Mouse (Mus musculus) CH12.LX (cell line): ENCODE data around the gene Smarcal1. TPM values are rescaled to one million over a fixed set of nuclear protein-coding genes. Genes with fewer than 3 reads are reported as not detected.

ENCODE experiments used
- DNase-seq: peaks from one replicate; pipeline ENCODE4 v3.0.0-alpha.2; 2013; ENCODE audit errors: extremely low read depth
- H3K27ac ChIP-seq: 2 replicates; pipeline ENCODE4 v1.5.1; 2012; ENCODE audit warnings: low read depth, mild to moderate bottlenecking, control low read depth, moderate library complexity; ENCODE audit not compliant: insufficient read depth
- H3K27me3 ChIP-seq: replicated peaks from 2 replicates; pipeline ENCODE3; 2012; ENCODE audit warnings: inconsistent platforms
- H3K36me3 ChIP-seq, 2 experiments: replicated peaks in 1 of 2; 2 replicates each; pipeline versions ENCODE3 to v1.6.1; 2012; ENCODE audit warnings: inconsistent platforms in 1 of 2, low read length in 1 of 2, mild to moderate bottlenecking in 1 of 2, mixed read lengths in 1 of 2, moderate library complexity in 1 of 2; ENCODE audit not compliant: control insufficient read depth in 1 of 2, insufficient read depth in 1 of 2
- H3K4me1 ChIP-seq, 2 experiments: 2 replicates each; pipeline ENCODE4 v1.6.1; 2012; ENCODE audit warnings: inconsistent platforms in 1 of 2, moderate library complexity in 1 of 2; ENCODE audit not compliant: insufficient read depth in 2 of 2, control insufficient read depth in 1 of 2
- H3K4me2 ChIP-seq: 2 replicates; pipeline ENCODE4 v1.6.1; 2012; ENCODE audit warnings: low read depth, mild to moderate bottlenecking, control low read depth; ENCODE audit not compliant: poor library complexity, insufficient read depth, severe bottlenecking
- H3K4me3 ChIP-seq, 3 experiments: fragments of 150-350 bp in 1 of 3; sonication (generic) in 1 of 3; replicated peaks in 1 of 3; 2 replicates each; pipeline versions ENCODE3 to v1.5.1; 2011 to 2012; ENCODE audit warnings: low read depth in 2 of 3, low read length in 2 of 3, mild to moderate bottlenecking in 2 of 3, moderate library complexity in 2 of 3, control low read depth in 1 of 3, improper control_type of control experiment in 1 of 3, inconsistent platforms in 1 of 3, mixed read lengths in 1 of 3; ENCODE audit not compliant: poor library complexity in 1 of 3
- H3K79me2 ChIP-seq: replicated peaks from 2 replicates; pipeline ENCODE4 v1.6.1; 2012; ENCODE audit warnings: mild to moderate bottlenecking, moderate library complexity; ENCODE audit not compliant: control insufficient read depth, poor library complexity, insufficient read depth, severe bottlenecking; ENCODE audit errors: extremely low read depth
- H3K9ac ChIP-seq: 2 replicates; pipeline ENCODE4 v1.6.1; 2012; ENCODE audit warnings: low read depth, mild to moderate bottlenecking, control low read depth, moderate library complexity; ENCODE audit not compliant: insufficient read depth
- H3K9me3 ChIP-seq: replicated peaks from 2 replicates; pipeline ENCODE3; 2012; ENCODE audit warnings: low read length, inconsistent platforms, mixed read lengths
- CTCF ChIP-seq, 2 experiments: IDR thresholded peaks in 1 of 2; conservative IDR thresholded peaks in 1 of 2; 2 replicates each; pipeline ENCODE4 v1.5.1; 2011 to 2012; ENCODE audit warnings: low read depth in 2 of 2, low read length in 2 of 2, improper control_type of control experiment in 1 of 2, inconsistent platforms in 1 of 2, mild to moderate bottlenecking in 1 of 2, moderate library complexity in 1 of 2
- E2F4 ChIP-seq: IDR thresholded peaks from 2 replicates; pipeline ENCODE4 v1.6.1; 2011; ENCODE audit warnings: low read depth, low read length, improper control_type of control experiment; ENCODE audit not compliant: insufficient replicate concordance
- GABPA ChIP-seq: IDR thresholded peaks from 2 replicates; pipeline ENCODE4 v1.6.1; 2012; ENCODE audit warnings: low read depth, low read length, improper control_type of control experiment, inconsistent platforms; ENCODE audit not compliant: insufficient replicate concordance
- KAT2A ChIP-seq: IDR thresholded peaks from 2 replicates; pipeline ENCODE4 v1.6.1; 2012; ENCODE audit warnings: low read length, improper control_type of control experiment, inconsistent platforms; ENCODE audit not compliant: insufficient replicate concordance
- MAFK ChIP-seq: IDR thresholded peaks from 2 replicates; pipeline ENCODE4 v1.6.1; 2011; ENCODE audit warnings: low read length, improper control_type of control experiment; ENCODE audit not compliant: insufficient replicate concordance
- MYC ChIP-seq: IDR thresholded peaks from 2 replicates; pipeline ENCODE4 v1.6.1; 2011; ENCODE audit warnings: low read depth, mild to moderate bottlenecking, improper control_type of control experiment, low read length
- NELFE ChIP-seq: IDR thresholded peaks from 2 replicates; pipeline ENCODE4 v1.6.1; 2011; ENCODE audit warnings: low read depth, low read length, improper control_type of control experiment
- NRF1 ChIP-seq: IDR thresholded peaks from 2 replicates; pipeline ENCODE4 v1.6.1; 2014; ENCODE audit warnings: low read depth, mild to moderate bottlenecking, inconsistent platforms, low read length, improper control_type of control experiment, moderate library complexity
- RCOR1 ChIP-seq: conservative IDR thresholded peaks from 2 replicates; pipeline ENCODE4 v1.6.1; 2012; ENCODE audit warnings: low read depth, mild to moderate bottlenecking, inconsistent platforms, low read length, improper control_type of control experiment
- SIN3A ChIP-seq: IDR thresholded peaks from 2 replicates; pipeline ENCODE4 v1.6.1; 2012; ENCODE audit warnings: low read length, improper control_type of control experiment, inconsistent platforms
- UBTF ChIP-seq: IDR thresholded peaks from 2 replicates; pipeline ENCODE4 v1.6.1; 2012; ENCODE audit warnings: low read depth, mild to moderate bottlenecking, inconsistent platforms, low read length, improper control_type of control experiment, moderate library complexity
- USF2 ChIP-seq: conservative IDR thresholded peaks from 2 replicates; pipeline ENCODE4 v1.6.1; 2011; ENCODE audit warnings: low read depth, low read length, improper control_type of control experiment
- ZC3H11A ChIP-seq: IDR thresholded peaks from 2 replicates; pipeline ENCODE4 v1.6.1; 2012; ENCODE audit warnings: low read depth, mild to moderate bottlenecking, inconsistent platforms, low read length, improper control_type of control experiment
- ZMIZ1 ChIP-seq: IDR thresholded peaks from 2 replicates; pipeline ENCODE4 v1.6.1; 2012; ENCODE audit warnings: low read depth, mild to moderate bottlenecking, inconsistent platforms, low read length, improper control_type of control experiment
- ZNF384 ChIP-seq: IDR thresholded peaks from 2 replicates; pipeline ENCODE4 v1.6.1; 2012; ENCODE audit warnings: low read depth, low read length, improper control_type of control experiment, inconsistent platforms
- dilution Hi-C: fragments of 300-500 bp; cut with MboI; formaldehyde crosslinking; loops from 2 replicates; pipeline ENCODE4 v1.14.3; 2020; ENCODE audit warnings: low sequenced_read_pairs; ENCODE audit not compliant: extremely low pct_unique_long_range_greater_than_20kb, extremely low pct_ligation_motif_present
- in situ Hi-C: fragments of 300-500 bp; cut with MboI; formaldehyde crosslinking; loops from 3 replicates; pipeline ENCODE4 v1.14.3; 2019; ENCODE audit warnings: low sequenced_read_pairs, low pct_ligation_motif_present, low pct_unique_long_range_greater_than_20kb, mixed read lengths
- polyA plus RNA-seq: library from polyadenylated mRNA; unstranded; fragments of >175 nt; gene quantifications from 2 replicates; pipeline ENCODE4 v1.2.1, GENCODE M21; 2012; ENCODE audit warnings: low read depth; ENCODE audit not compliant: insufficient read length
- total RNA-seq, 2 experiments: library from RNA; depleted of rRNA; stranded (reverse); fragments of 300-350 nt in 1 of 2; fragments of >200 nt in 1 of 2; gene quantifications; 2 replicates each; pipeline ENCODE4 v1.2.3; 2012 to 2014

Gene Smarcal1
- total and polyA plus RNA-seq, 3 experiments, result 25.2 to 54.2 (median 34.9) TPM

DNA sequence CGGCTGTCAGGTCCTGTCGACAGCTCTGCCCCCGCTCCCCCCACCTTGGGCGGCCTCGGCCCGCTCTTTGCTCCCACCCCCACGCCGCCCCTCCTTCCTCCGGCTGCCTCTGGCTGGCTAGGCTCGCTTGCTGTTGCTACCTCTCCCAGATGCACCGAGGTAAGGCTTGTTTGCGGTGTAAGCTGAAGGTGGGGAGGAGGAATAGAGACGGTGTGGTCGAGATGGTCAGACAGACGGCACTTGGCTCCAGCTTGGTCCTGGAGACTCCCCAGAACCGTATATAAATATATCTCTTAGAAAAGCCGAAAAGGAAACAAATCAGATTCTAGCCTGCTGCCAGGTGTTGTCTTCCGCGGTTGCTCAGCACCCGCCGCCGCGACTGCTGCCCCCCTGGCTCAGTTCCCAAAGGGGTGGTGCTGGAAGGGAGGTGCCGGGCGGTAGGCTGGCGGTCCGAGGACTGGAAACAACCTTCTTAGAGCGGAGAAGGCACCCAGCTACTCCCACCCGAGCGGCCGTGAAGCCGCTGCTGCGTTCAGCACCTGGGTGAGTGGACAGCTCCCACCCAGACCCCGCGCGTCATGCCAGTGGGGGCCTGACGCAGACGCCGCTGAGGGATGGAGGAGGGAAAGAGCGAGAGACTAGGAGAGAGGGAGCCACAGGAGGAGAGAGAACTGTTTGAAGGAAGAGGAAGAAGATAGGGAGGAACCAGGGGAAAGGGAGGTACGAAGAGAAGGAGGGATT, 46.3 kb upstream of the Smarcal1 start, which contains the start of gene March4:
March4 (minus strand) TSS at position 320 of the 741 bp plus-strand sequence.
- Histone ChIP-seq H3K4me3 (no peak within 1 kb of the TSS), H3K27ac (no peak within 1 kb of the TSS), H3K36me3 (no peaks in the 10 kb centered on the region), H3K4me2 (no peak within 1 kb of the TSS), H3K27me3 (peaks cover 2% of the 10 kb centered on the region)
- dilution Hi-C loops, result no loop called here
- no peak for TF ChIP-seq MYC
- no peak for TF ChIP-seq GABPA
- TF ChIP-seq, all 38 proteins: peak for 0
- Histone ChIP-seq H3K9me3 (no peaks in the 10 kb centered on the region), H3K79me2 (no peaks in the 10 kb centered on the region), H3K4me1 (no peaks in the 10 kb centered on the region), H3K9ac (no peak within 1 kb of the TSS)
- no peak for DNase-seq
- in situ Hi-C loops, result no loop called here

- DNase-seq, result no peak
- in situ Hi-C loops (no loop called here), dilution Hi-C loops (no loop called here)
- H3K9ac ChIP-seq, result no peak overlapping the region
- H3K4me2 ChIP-seq, result 0 out of 2 replicates have a peak overlapping the region, but pooled peaks have one; percentile 15
- no peaks in the 10 kb centered on the region for H3K36me3 ChIP-seq
- H3K27me3 ChIP-seq, result peaks cover 2% of the 10 kb centered on the region
- TF ChIP-seq NELFE (no peak), GABPA (no peak), ZNF384 (no peak), CTCF (conservative IDR thresholded peaks at IDR 0.05 in 1 of 2, IDR thresholded peaks at IDR 0.05 in 1 of 2; ENCODE audit: low read depth in 2 of 2, low read length in 2 of 2) (no peak), ZC3H11A (no peak), RCOR1 (no peak), KAT2A (no peak), UBTF (no peak)
- TF ChIP-seq, all 38 proteins: peak for 0
- no peak overlapping the region for H3K27ac ChIP-seq
- no peaks in the 10 kb centered on the region for H3K4me1 ChIP-seq
- H3K9me3 ChIP-seq, result no peaks in the 10 kb centered on the region
- no peaks in the 10 kb centered on the region for H3K79me2 ChIP-seq
- no peak overlapping the region for H3K4me3 ChIP-seq
Observed at GRCm38 (mm10) chr1:72538266-72538665, 44.8 kb upstream of the Smarcal1 start.

DNA sequence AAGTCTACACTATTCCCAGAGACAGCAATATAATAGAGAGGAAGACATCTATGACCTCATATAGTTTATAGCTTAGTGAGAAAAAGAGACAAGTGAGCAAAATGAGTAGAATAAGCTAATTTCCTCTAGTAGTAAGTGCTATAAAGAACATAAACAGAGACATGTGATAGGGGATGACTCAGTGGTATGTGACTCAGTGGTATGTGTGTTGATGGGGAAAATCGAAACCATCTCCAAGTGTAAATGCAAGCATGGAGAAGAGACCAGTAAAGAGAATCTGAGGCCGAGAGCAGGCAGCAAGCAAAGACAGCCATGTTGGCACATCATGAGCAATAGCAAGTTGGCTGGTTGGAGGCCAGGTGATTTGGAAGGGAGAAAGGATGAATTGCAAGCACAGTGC, 32.7 kb upstream of the Smarcal1 start:
- dilution Hi-C loops, result no loop called here
- TF ChIP-seq SIN3A, result no peak
- TF ChIP-seq UBTF, result no peak
- TF ChIP-seq E2F4, result no peak
- TF ChIP-seq USF2, result no peak
- TF ChIP-seq ZMIZ1, result no peak
- no peak for TF ChIP-seq MAFK
- no peak for TF ChIP-seq NELFE
- TF ChIP-seq NRF1, result no peak
- no peak overlapping the region for H3K4me3 ChIP-seq
- H3K4me2 ChIP-seq, result no peak overlapping the region
- in situ Hi-C loops, result no loop called here
- 0 out of 4 replicates have a peak, but pooled peaks cover 0 to 3% of the 10 kb centered on the region in 2 experiments for H3K4me1 ChIP-seq
- H3K79me2 ChIP-seq, result no peaks in the 10 kb centered on the region
- DNase-seq, result no peak
- H3K36me3 ChIP-seq, result no peaks in the 10 kb centered on the region
- no peak overlapping the region for H3K27ac ChIP-seq
- no peaks in the 10 kb centered on the region for H3K9me3 ChIP-seq
- no peaks in the 10 kb centered on the region for H3K27me3 ChIP-seq
- no peak overlapping the region for H3K9ac ChIP-seq
